Mouse (Mus musculus) urinary bladder, postnatal 10 days (tissue): ENCODE measurements at regions not wholly inside any gene's neighbourhood (a gene's known extent, or its start where the extent isn't known, plus 50 kb on each side); places are given as distances from the start of the nearest gene placed in this dataset.

Source experiments
- DNase-seq: peaks from one replicate; pipeline ENCODE4 v3.0.0; 2022; ENCODE audit warnings: low spot score

GRCm38 (mm10) chr9:120677216-120677615 is 106.0 kb downstream of the Rpl14 start:
- no peak for DNase-seq

GRCm38 (mm10) chr9:120679822-120680426 is 108.7 kb downstream of the Rpl14 start:
- no peak for DNase-seq

DNA sequence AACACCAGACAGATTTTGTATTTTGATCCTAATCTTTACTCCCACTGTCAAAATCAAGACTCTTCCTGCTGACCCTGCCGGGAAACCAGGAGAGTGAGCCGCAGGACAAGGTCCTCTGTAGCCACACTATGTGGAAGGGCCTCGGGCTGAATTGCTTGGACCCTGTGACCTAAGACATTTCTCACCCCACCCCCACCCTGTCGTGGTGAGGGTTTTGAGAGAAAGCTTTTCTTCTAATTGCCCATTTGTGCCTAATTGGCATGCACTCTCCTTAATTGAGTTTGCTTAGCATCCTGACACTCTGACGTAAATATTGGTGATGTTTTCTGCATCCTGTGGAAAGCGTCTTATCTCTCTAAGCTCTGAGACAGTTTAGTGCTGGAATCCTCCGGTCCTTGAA is 110.2 kb downstream of the Rpl14 start:
- DNase-seq, result no peak

GRCm38 (mm10) chr9:120685961-120686360 is 114.7 kb downstream of the Rpl14 start:
- DNase-seq, result no peak

- DNase-seq, result no peak
Observed at GRCm38 (mm10) chr9:120689025-120689424, 117.8 kb downstream of the Rpl14 start.

DNA sequence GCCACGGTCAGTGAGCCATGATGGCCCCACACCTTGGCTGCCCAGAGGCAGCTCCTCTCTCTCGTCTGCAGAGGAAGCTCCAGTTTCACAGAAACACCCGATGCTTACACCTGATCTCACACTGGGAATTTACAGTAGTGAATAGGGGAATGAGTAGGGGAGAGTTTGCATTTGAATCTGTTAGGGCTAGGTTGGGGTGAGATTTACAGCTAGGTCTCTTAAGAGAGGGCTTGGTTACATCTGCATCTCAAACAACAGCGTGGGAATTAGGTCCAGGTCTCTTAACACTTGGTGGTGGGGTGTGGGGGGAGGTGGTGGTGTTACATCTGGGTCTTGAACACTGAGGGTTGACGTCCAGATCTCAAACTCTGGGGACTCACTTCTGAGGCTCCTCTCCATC is 119.3 kb downstream of the Rpl14 start:
- no peak for DNase-seq

DNA sequence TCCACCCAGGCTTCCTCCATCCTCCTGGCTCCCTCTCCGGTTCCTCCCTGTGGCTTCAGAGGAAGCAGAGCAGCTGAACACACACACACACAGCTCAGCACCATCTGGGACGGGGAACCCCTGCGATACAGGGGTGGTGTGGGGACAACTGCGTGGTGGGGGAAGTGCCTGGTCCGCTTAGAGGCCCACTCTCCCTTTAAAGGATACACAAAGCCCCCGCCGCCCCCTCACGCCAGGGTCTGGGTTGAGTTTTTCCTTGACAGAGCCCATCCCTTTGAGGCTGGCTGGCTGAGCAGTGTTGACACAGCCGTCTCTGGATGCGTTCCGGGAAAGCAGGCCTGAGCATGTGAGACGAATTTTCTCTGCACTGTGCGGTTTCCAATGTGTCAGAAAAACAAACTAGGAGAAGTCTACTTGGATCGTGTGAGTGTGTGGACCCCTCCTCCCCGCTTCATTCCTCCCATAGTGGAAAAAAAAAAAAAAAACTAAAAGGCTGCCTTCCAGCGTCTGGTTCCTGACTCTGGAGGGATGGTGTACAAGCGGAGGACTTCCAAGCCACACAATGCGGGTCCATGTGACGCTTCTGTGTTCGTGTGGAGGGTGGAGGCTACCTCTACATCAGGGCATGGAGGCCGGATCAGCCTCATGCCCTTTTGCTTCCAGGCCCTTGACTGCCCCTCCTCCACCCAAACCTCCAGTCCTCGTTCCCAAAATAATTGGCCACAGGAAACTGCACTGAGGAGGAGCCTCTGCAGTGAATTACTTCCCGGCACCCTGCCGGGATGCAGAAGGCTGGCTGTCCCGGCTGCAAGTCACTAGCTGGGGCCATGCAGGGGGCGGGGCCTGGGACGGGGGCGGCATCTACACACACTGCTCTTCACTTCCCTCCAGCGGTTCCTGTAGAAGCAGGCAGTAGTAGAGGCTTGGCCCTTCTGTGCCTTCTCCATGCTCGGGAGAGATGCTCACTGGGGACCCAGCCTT is 120.0 kb downstream of the Rpl14 start:
- peak; percentile 43 for DNase-seq

- no peak for DNase-seq
Observed at GRCm38 (mm10) chr9:120691971-120692401, 120.7 kb downstream of the Rpl14 start.

- no peak for DNase-seq
Observed at GRCm38 (mm10) chr9:120694457-120694856, 123.2 kb downstream of the Rpl14 start.

- DNase-seq, result no peak
Observed at GRCm38 (mm10) chr9:120695966-120696365, 124.7 kb downstream of the Rpl14 start.

DNA sequence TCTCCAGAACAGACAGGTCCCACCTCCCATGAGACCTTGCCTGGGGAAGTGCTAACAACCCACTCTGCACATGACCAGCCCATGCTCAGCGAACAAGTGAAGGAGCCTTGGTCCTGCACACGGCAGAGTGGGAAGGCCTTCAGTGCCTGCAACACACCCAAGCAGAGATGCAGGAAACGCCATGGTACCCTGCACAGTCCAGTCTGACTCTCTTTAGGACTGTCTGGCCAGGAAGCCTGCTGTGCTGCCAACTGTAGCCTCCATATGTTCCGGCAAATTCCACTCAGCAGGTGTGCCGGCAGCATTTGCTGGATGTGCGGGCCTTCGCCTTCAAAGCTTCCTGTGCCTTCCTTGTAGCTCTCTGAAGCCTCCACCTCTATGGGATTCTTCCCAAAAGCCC is 126.5 kb downstream of the Rpl14 start:
- no peak for DNase-seq

DNA sequence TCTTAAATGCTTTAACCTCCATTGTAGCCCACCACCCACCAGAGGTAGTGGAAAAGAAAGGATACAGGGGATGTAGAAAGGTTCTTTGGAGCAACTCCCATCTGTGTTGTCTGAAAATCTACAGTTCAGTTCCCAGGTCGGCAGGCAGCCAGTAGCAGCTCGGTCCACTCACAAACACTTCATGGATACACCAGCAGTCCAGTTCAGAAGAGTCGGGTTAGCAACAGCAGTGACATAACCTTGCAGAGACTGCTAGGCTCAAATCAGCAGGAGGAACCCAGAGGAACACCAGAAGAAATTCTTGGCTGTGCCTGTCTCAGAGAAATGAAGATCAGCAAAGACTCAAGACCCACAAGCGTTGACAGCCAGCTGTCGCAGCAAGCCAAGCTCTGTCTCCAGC is 128.5 kb downstream of the Rpl14 start:
- DNase-seq, result no peak

DNA sequence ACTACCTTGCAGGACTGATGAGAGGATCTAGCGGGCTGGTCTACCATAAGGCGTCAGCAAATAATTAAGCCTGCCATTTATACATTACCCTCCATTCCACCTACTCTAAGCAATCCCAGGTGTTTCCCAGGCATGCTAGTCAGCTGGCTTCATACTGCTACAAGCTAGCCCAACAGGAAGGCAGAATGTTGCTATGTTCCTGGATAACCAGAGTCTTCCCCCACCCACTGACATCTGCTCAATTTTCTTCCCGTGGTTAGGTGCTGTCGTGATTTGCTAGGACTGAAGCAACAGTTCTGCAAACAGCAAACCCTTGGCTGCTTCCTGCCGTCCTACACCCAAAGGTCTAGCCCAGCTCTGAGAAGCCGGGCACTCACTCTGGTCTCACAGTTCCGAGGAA is 131.6 kb downstream of the Rpl14 start:
- DNase-seq, result no peak

- DNase-seq, result no peak
Observed at GRCm38 (mm10) chr9:120703291-120703930, 132.2 kb downstream of the Rpl14 start.

DNA sequence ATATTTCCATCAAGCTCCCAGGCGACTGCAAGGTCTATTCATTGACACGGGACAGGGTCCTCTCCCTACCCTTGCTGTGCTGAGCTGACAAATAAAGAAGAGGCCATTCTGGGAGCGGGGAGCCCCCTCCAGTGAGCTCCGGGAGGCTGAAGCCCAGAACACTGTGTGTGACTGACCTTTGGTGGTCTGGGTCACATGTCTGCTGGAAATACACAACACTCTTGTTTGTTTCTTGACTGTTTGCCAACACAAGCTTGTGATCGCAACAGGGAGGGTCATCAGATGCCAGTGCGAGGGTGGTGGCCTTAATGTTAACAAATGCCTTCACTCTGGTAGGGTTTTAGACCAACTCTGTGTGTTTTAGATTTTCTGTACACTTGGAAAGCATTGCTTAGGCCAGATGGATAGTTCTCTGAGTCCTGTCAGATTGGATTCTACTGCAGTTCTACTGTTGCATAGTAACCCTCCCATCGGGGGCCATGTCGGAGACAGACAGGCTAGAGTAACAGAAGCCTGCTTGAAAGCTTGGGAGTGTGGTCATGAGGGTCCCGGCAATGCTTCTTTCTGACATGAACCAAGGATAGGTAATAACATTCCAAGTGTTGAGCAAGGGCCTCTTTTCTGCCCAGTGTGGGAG is 135.4 kb downstream of the Rpl14 start:
- no peak for DNase-seq

- DNase-seq, result no peak
Observed at GRCm38 (mm10) chr9:120708507-120708906, 137.3 kb downstream of the Rpl14 start.

DNA sequence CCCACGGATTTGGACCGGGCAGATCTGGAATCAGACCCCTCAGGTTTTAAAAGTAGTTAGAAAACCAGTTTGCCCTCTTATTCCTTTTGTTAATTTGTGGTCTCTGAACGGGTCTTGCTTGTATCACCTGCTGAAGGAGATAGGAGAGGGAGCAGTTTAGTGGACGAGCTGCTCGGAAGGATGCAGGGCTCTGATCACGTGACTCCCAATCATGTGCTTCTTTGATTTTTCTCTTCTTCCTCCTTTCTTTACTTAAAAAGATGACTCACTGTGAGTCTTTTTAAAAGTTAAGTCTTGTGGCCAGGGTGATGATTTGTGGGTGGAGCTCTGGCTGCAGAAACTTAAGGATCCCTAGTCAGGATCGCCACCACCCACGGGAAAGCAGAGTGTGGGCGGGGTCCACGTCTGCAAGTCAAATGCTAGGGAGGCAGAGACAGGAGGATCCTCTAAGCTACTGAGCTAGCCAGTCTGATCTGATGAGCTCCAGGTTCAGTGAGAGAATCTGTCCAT is 138.0 kb downstream of the Rpl14 start:
- no peak for DNase-seq

- DNase-seq, result no peak
Observed at GRCm38 (mm10) chr9:120712987-120713386, 141.7 kb downstream of the Rpl14 start.

GRCm38 (mm10) chr9:120715665-120716121 is 144.4 kb downstream of the Rpl14 start:
- DNase-seq, result no peak

- no peak for DNase-seq
Observed at GRCm38 (mm10) chr9:120718812-120719211, 147.6 kb downstream of the Rpl14 start.

DNA sequence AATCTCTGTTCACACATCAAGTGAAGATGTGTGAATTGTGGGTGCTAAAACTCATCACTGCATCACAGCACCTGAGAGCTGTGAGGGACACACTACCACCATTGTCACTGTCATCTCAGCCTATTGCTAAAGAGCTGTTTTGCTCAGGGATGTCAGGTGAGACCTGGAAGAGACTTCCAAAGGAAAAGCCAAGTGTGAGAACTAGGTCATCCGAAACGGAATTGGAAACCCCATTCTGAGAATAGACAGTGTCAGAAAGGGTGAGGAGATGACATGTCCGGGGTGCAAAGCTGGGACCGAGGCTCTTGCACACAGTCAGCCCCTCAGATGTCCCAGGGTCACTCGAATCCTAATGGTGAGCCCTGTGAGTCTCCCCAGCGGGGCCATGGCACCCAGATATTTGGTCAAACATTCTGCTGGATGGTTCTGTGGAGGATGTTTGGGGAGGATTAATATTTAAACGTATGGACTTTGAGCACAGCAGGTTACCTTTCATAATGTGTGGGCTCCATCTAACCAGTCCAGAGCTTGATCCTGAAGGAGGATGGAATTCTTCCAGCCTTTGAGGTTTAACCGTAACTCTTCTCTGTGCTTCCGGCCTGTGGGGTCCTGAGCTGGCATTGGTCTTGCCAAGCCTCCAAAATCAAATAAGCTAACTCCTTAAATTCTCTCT is 150.3 kb downstream of the Rpl14 start:
- no peak for DNase-seq
